Mouse (Mus musculus): ENCODE data around the gene Hist1h3g. TPM values are rescaled to one million over a fixed set of nuclear protein-coding genes. Genes with fewer than 3 reads are reported as not detected.
"Not testable (repeated sequence)": the region's sequence is repeated elsewhere in the genome, so short reads cannot be mapped to it uniquely, and the experiment has no call there.

The Hist1h3g gene
- total RNA-seq, 1 experiment from 2014 or later = not detected

- peak; percentile 77 for ATAC-seq (ENCODE audit: extremely low read depth, insufficient number of reproducible peaks, low FRiP score, poor library complexity, severe bottlenecking)
Observed at GRCm38 (mm10) chr13:23530901-23531875, 4.0 kb upstream of the Hist1h3g start, which contains the start of gene Hist1h4h. Gene Hist1h4h, plus strand, starts transcription at chr13:23531050.

- no peak for ATAC-seq (ENCODE audit: extremely low read depth, insufficient number of reproducible peaks, low FRiP score, poor library complexity, severe bottlenecking)
Observed at GRCm38 (mm10) chr13:23532262-23533075, 2.8 kb upstream of the Hist1h3g start.

DNA sequence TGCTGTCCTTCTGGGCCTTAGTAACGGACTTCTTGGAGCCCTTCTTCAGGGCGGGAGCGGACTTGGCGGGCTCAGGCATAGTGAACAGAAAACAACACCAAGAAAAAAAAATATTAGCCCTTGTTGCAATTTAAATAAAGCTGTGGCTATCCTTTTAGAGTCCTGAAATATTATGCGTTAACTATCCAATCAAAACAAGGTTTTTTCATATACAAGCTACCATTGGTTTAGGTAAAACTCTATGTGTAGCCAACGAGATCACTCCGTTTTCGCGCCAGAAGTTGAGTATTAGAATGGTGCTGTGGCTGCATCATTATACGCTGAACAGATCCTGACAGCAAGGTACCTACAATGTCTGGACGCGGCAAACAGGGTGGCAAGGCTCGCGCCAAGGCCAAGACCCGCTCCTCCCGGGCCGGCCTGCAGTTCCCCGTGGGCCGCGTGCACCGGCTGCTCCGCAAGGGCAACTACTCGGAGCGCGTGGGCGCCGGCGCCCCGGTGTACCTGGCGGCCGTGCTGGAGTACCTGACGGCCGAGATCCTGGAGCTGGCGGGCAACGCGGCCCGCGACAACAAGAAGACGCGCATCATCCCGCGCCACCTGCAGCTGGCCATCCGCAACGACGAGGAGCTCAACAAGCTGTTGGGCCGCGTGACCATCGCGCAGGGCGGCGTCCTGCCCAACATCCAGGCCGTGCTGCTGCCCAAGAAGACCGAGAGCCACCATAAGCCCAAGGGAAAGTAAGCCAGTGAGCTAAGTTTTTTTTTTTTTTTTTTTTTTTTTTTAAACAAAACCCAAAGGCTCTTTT is 1.5 kb upstream of the Hist1h3g start, which contains the start of gene Hist1h2af:
Gene Hist1h2af, plus strand, starts transcription at position 347 of the 808 bp plus-strand sequence.
- ATAC-seq (ENCODE audit: extremely low read depth, insufficient number of reproducible peaks, low FRiP score, poor library complexity, severe bottlenecking) = peak; percentile 41; the same call in 1 of the 2 replicates

DNA sequence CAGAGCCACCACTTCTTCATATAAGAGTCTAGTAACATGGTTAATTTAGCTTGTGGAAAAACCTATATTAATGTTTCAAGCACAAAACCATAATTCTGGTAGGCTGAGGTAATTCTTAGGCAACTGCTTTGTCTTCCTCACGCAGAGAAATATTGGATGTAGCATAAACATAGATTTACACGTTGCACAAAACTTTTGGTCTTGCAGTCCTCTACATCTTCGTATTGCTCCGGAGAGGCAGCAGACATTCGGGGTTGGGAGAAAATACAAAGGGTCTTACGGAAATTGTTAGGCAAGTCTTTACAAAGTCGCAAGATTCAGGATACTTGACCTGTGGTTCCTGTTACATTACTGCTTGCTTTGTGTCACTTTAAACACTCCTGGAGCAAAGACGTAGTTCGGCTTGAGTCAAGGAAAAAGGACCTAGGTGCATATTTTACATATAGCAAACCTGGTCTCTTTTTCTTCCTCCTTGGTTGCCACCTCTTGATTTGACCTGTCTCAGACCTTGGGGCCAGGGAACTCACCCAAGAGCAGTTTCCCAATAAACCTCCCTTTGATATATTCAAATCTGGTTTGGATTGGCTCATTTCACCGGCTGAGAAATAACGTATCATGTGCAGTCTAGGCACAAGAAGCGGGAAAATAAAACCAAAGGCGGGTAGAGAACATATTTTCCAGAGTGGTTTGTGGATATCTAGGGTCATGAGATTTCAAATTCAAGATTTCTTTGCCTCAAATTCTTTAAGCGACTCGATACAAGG is 672 bp upstream of the Hist1h3g start:
- ATAC-seq (ENCODE audit: extremely low read depth, insufficient number of reproducible peaks, low FRiP score, poor library complexity, severe bottlenecking) = no peak

DNA sequence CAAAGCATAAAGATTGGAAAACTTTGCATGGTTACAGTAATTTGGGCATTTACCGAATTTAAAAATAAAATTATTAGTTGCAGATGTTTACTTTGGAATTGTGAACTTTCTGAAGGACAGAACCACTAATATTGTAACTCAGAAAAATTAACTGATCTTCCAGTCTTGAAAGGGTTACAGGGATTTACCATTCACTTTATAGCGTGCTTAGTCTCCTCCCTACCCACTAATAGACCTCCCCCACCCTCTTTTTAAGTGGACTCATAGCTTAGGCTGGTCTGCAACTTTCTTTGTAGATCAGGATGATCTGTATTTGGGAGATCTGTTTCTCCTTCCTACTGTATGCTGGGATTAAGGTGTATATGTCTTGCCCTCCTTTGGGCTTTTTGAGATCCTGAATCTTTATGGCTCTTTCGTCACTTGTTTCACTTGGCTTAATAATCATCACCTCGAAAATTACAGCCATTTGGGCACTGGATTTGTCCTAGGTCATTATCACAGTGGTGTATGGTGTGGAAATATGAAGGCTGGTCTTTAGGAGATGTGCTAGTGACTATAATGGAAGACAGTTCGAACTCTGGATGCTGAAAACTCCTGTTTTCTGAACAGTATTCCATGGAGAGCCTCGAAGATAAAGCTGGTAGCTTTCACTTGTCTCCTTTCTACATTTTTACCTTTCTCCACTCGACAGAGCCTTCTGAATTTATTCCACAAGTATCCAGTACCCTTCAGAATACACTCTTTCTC is 1.0 kb downstream of the Hist1h3g start:
- ATAC-seq (ENCODE audit: extremely low read depth, insufficient number of reproducible peaks, low FRiP score, poor library complexity, severe bottlenecking) = no peak

- no peak for ATAC-seq (ENCODE audit: extremely low read depth, insufficient number of reproducible peaks, low FRiP score, poor library complexity, severe bottlenecking)
Observed at GRCm38 (mm10) chr13:23537006-23537710, 1.9 kb downstream of the Hist1h3g start.

DNA sequence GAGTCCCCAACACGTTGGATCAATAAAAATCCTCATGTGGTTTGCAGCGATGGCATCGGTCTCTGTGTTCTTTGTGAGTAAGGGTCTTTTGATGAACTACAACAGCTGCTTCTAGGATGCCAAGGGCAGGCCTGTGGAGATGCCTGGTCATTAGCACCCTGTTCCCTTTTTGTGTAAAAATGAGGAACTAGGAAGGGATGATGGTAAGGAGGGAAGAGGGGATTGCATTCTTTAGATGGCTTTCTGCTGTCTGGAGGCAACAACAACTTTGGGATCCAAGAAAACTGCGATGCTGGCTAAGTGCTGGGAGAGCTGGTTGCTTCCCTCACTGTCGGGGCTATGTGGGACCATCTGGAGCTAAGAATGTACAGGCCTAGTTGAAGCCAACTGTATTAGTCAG is 3.0 kb downstream of the Hist1h3g start:
- no peak for ATAC-seq (ENCODE audit: extremely low read depth, insufficient number of reproducible peaks, low FRiP score, poor library complexity, severe bottlenecking)

GRCm38 (mm10) chr13:23539821-23540220 is 4.6 kb downstream of the Hist1h3g start:
- ATAC-seq (ENCODE audit: extremely low read depth, insufficient number of reproducible peaks, low FRiP score, poor library complexity, severe bottlenecking) = not testable (repeated sequence)

DNA sequence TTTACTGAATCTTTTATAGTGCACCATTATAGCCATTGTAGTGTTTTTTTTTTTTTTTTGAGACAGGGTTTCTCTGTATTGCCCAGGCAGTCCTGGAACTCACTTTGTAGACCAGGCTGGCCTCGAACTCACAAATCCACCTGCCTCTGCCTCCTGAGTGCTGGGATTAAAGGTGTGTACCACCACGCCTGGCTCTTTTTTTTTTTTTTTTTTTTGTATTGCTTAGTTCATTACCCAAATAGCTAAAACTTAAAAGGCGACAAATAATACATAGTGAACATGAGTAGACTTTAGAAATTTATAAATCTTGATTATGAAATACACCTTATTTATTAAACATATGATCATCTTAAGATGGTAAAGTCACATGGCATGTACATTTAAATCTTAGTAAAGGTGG is 6.3 kb downstream of the Hist1h3g start:
- no peak for ATAC-seq (ENCODE audit: extremely low read depth, insufficient number of reproducible peaks, low FRiP score, poor library complexity, severe bottlenecking)

- ATAC-seq (ENCODE audit: extremely low read depth, insufficient number of reproducible peaks, low FRiP score, poor library complexity, severe bottlenecking) = not testable (repeated sequence)
Observed at GRCm38 (mm10) chr13:23542225-23542980, 7.2 kb downstream of the Hist1h3g start.

GRCm38 (mm10) chr13:23542999-23543607 is 7.9 kb downstream of the Hist1h3g start, which contains the start of gene Hist1h2bh:
Gene Hist1h2bh, minus strand, starts transcription at chr13:23543392.
- peak; percentile 88 for ATAC-seq (ENCODE audit: extremely low read depth, insufficient number of reproducible peaks, low FRiP score, poor library complexity, severe bottlenecking)

GRCm38 (mm10) chr13:23543965-23544786 is 9.0 kb downstream of the Hist1h3g start, which contains the start of gene Hist1h3f:
Gene Hist1h3f, plus strand, starts transcription at chr13:23544052.
- ATAC-seq (ENCODE audit: extremely low read depth, insufficient number of reproducible peaks, low FRiP score, poor library complexity, severe bottlenecking) = peak; percentile 91

- ATAC-seq (ENCODE audit: extremely low read depth, insufficient number of reproducible peaks, low FRiP score, poor library complexity, severe bottlenecking) = not testable (repeated sequence)
Observed at GRCm38 (mm10) chr13:23544787-23545120, 9.5 kb downstream of the Hist1h3g start.

DNA sequence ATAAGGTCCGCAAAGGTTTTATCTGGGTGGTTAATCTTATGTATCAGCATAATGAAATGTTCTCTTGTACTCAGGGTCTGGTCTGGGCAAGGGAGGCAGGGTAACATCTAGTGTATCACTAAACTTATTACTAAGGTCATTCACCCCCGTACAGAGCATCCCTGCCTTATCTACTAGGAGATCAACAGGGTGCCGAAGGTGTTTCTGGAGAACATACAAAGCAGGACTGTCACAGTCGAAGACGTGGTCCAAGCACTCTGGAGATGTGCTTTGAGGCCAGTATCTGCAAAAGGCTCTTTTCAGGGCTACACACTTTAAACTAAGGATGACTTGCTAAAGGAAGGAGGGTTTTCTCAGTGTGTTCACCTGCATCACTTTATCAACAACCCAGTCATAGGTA is 11.5 kb downstream of the Hist1h3g start:
- ATAC-seq (ENCODE audit: extremely low read depth, insufficient number of reproducible peaks, low FRiP score, poor library complexity, severe bottlenecking) = no peak

DNA sequence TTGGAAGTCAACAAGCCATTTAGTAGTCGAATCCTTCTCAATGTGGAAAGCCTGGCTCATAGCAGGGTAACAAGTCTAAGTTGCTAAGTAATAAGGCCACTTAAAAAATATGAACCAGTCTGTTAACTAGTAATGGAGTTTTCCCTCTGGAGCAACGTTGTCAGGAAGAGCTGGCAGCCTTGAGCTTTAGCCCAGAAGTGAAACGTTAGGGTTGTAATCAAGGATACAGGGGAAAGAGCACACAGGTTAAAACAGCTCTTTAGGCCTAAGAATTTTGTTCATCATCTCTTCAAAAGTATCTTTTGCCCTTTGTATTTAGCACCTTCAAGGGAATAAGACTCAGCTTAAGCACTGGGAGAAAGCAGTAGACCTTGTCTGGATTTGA is 15.5 kb downstream of the Hist1h3g start:
- no peak for ATAC-seq (ENCODE audit: extremely low read depth, insufficient number of reproducible peaks, low FRiP score, poor library complexity, severe bottlenecking)

All from neutrophil, adult 5-6 weeks (primary cell).